Mouse (Mus musculus): ENCODE results near the gene Phf20.

- TF ChIP-seq POLR2A (IDR thresholded peaks at IDR 0.05; ENCODE audit: low read depth, low read length) (no peak), CTCF (IDR thresholded peaks at IDR 0.05; ENCODE audit: borderline replicate concordance, insufficient read depth, low read length) (no peak)
Measured at GRCm38 (mm10) chr2:156267636-156268035, 71.4 kb downstream of the Phf20 start.

Data from embryonic fibroblast, embryonic 13.5 days (primary cell).